Mouse (Mus musculus): Measurements from ENCODE around the gene Gm20489.

Gm20489 gene

DNA sequence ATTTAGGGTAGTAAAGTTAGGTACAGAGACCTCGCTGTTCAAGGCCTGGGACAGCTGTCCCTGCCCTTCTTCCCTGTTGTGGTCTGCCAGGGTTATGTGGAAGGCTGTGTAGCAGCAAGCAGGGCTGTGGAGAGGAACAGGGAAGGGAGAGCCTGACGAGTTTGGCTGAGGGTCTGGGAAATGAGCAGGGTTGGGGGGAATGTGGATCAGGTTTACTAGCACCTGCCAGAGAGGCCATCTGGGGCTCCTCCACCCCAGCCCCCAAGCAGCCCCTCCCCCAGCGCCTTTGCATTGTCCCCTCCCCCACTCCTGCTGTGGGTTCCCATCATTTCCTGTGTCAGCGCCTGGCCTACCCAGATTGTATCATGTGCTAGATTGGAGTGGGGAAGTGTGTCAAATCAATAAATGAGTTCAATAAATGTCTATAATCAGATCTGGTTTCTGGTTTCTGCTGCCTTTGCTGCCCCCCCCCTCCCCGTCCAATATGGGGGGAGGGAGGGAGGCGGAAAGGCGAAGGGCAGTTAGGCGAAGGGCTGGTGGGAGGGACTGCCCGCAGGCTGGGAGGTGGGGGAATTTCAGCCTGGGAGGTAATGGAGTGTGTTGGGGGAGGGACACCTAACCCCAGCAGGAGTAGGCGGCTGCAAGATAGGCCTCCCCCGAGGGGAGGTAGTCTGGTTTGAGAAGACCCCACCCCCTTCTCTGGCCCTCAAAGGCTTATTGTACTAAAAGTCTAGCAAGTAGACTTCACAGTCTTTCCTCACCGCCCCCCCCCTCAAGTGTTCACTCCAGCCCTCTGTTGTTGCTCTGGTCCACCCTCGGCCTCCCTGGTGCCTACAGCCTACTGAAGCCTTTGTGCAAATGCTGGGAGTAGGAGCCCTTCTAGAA lies 8.1 kb downstream of the Gm20489 start:
- DNase-seq: peak in 1 of 2 experiments; percentile 57

GRCm38 (mm10) chrX:101256603-101257002 lies 12.2 kb downstream of the Gm20489 start:
- DNase-seq: peak in 1 of 2 experiments; percentile 37

- DNase-seq: peak; percentile 9 to 13
Measured at GRCm38 (mm10) chrX:101254740-101255139, 14.1 kb downstream of the Gm20489 start.

DNA sequence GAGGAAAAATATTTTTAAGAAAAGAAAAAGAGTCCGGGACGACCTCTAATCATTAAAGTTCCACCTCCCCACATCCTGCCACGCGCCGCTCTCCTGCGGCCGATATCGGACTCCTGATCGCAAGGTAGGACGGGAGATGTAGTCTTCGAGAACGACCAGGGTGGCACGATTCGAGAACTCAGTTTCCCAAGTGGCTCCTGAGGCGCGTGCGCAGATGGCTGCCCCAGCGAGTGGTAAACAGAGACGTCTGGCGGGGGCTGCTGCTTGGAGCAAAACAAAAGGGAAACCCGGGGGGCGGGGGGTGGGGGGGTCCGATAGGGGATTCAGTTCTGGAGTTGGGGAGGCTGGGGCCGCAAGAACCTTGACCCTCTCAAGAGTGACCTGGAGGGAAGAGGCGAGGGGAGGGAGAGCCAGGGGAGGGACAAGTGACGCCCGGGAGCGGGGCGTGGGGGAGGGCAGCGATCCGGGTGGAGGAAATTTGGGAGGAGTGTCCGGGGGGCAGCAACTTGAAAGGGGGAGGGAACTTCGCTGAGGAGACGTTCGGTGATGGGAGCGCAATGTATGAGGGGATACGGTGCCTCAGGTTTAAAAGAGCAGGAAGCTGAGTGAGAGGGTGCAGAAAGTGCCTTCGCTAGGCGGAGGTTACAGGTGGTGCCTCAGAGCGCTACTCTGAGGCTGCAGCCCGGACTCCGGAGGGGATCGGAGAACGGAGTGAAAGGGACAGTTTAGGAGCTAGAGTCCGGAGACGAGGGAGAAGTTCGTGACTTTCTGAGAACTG lies 14.7 kb downstream of the Gm20489 start, which contains the start of gene Foxo4:
Gene Foxo4 (plus strand): TSS at position 577 of the 778 bp plus-strand sequence.
- peak; percentile 89 to 90 for DNase-seq

DNA sequence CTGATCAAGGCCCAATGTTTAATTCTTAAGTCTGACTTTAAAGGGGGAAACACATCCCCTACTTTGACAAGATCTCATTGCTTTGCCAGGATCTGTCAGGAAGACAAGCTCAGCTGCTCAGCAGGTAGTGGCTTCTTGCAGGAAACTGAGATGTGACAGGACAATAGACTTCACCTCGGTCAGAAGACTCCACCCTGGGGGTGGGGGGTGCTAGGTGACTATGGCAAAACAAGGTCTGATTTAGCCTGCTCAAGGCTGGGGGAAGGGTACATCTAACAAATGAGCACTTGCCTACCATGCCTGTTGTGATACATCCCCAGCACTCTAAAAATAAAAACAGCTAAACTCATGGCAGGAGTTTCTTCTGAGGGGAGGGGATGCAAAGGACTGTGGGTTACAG lies 23.8 kb downstream of the Gm20489 start:
- no peak for DNase-seq

DNA sequence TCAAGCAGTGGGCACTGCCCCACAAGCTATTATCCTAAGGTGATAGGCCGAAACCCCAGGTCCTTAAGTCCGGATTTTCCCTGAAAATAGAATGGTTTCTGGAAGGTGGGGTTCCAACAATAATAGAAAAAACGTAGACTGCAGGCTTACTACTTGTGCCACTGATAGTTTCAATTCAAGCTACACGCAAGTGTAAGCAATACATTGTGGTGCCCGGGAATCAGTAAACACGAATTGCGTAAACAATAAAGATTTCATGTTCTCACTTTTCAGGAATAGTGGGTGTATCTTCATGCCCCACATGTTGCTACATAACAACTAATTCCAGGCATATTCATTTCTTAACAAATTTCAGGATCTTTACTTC lies 46.0 kb downstream of the Gm20489 start:
- no peak for DNase-seq

- peak; percentile 88 to 93 for DNase-seq
Measured at GRCm38 (mm10) chrX:101221834-101222795, 46.7 kb downstream of the Gm20489 start, which contains the start of gene Snx12. Snx12 (minus strand) TSS chrX:101222563.

All from cerebellum, postnatal 14 days (tissue).